Mouse (Mus musculus) ES-E14 (cell line): ENCODE measurements around the gene Htr2a. TPM values are rescaled to one million over a fixed set of nuclear protein-coding genes. Genes with fewer than 3 reads are reported as not detected.
A peak's percentile ranks its signal among the peaks of the same experiment; 100 is the strongest.

Source experiments
- DNase-seq: peaks from one replicate; pipeline ENCODE4 v3.0.0-alpha.2; 2013; ENCODE audit warnings: low read depth, low spot score
- H3K27ac ChIP-seq: 2 replicates; pipeline ENCODE4 v1.5.1; 2012; ENCODE audit warnings: low read depth, mild to moderate bottlenecking, low read length, moderate library complexity, mixed read lengths; ENCODE audit not compliant: poor library complexity, insufficient read depth, severe bottlenecking
- H3K36me3 ChIP-seq: 2 replicates; pipeline ENCODE4 v1.6.1; 2012; ENCODE audit warnings: mild to moderate bottlenecking, low read length, moderate library complexity, mixed read lengths; ENCODE audit not compliant: control insufficient read depth, poor library complexity, insufficient read depth, severe bottlenecking
- H3K4me1 ChIP-seq, 2 experiments: fragments of 150-350 bp in 1 of 2; sonication (generic) in 1 of 2; 2 replicates each; pipeline ENCODE4 v1.6.1; 2012; ENCODE audit warnings: low read length in 2 of 2, mild to moderate bottlenecking in 1 of 2, mixed read lengths in 1 of 2; ENCODE audit not compliant: control insufficient read depth in 2 of 2, insufficient read depth in 2 of 2, poor library complexity in 1 of 2
- H3K4me3 ChIP-seq, 2 experiments: fragments of 150-350 bp in 1 of 2; sonication (generic) in 1 of 2; 2 replicates each; pipeline ENCODE4 v1.5.1; 2012; ENCODE audit warnings: low read length in 2 of 2, low read depth in 1 of 2, mild to moderate bottlenecking in 1 of 2, mixed read lengths in 1 of 2; ENCODE audit not compliant: insufficient read depth in 1 of 2, poor library complexity in 1 of 2, severe bottlenecking in 1 of 2
- H3K9ac ChIP-seq: 2 replicates; pipeline ENCODE4 v1.6.1; 2012; ENCODE audit warnings: low read depth, mild to moderate bottlenecking, low read length, mixed read lengths; ENCODE audit not compliant: poor library complexity, insufficient read depth, severe bottlenecking
- H3K9me3 ChIP-seq: fragments of 150-350 bp; sonication (generic); 2 replicates; pipeline ENCODE4 v1.6.1; 2012; ENCODE audit warnings: low read depth, mild to moderate bottlenecking, low read length; ENCODE audit not compliant: control insufficient read depth, insufficient read depth
- CHD2 ChIP-seq: IDR thresholded peaks from 2 replicates; pipeline ENCODE4 v1.6.1; 2014; ENCODE audit warnings: mild to moderate bottlenecking, low read depth, low read length, inconsistent platforms
- HCFC1 ChIP-seq: IDR thresholded peaks from 2 replicates; pipeline ENCODE4 v1.6.1; 2012; ENCODE audit warnings: low read length, inconsistent platforms, borderline replicate concordance; ENCODE audit not compliant: insufficient read depth
- MAFK ChIP-seq: IDR thresholded peaks from 2 replicates; pipeline ENCODE4 v1.6.1; 2014; ENCODE audit warnings: mild to moderate bottlenecking, low read depth, low read length, inconsistent platforms; ENCODE audit not compliant: insufficient read depth
- ZC3H11A ChIP-seq: IDR thresholded peaks from 2 replicates; pipeline ENCODE4 v1.6.1; 2012; ENCODE audit warnings: low read depth, mild to moderate bottlenecking, inconsistent platforms, low read length, borderline replicate concordance
- ZNF384 ChIP-seq: IDR thresholded peaks from 2 replicates; pipeline ENCODE4 v1.6.1; 2012; ENCODE audit warnings: low read depth, low read length, inconsistent platforms
- in situ Hi-C, 2 experiments: fragments of 600-800 bp; cut with MboI; formaldehyde crosslinking; loops; one replicate each; pipeline ENCODE4 v1.15.1; 2025; ENCODE audit warnings: low sequenced_read_pairs in 2 of 2, inconsistent platforms in 1 of 2; ENCODE audit not compliant: unreplicated experiment in 2 of 2
- total RNA-seq: library from RNA; depleted of rRNA; stranded (reverse); fragments of 300-350 nt; gene quantifications from 2 replicates; pipeline ENCODE4 v1.2.3, GENCODE M21; 2012

The Htr2a gene
- total RNA-seq, 1 experiment, result 0.18 TPM

DNA sequence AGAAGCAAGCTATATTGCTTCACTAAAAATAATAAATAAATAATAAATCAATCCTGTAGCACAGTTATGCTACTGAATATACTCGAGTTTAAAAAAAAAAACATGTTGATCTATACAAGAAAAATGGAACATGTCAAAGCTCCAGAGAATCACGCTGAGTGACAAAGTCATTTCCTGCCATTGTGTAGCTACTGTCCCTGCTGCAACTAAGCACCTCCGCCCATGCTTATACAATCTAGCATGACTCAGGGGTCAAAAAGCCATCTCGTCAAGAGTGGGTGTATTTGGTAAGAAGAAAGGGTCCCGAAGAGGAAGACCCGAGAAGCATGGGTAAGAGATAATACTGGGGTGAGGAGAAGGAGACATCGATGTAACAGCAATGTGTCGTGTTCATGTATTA is 29.3 kb upstream of the Htr2a start:
- in situ Hi-C loops, result no loop called here
- no peak for DNase-seq

DNA sequence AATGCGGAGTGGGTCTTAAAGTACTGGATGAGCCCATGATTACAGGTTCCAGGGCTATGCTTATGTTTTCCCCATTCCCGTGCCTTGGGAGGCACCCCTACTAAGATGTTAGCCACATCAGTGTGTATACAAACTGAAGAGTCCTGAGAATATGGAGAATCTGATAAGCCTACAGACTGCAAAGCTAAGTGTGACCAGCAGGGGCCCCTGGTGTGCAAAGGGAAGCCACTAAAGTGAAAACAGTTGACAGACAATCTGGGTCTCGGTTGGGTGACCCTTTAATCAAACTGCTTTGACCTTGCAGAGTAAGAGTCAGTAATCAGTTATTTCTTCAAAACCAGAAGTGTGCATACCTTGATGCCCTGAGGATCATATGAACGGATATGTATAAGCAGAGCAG is 21.8 kb upstream of the Htr2a start:
- Histone ChIP-seq H3K4me1 (no peaks in the 10 kb centered on the region), H3K36me3 (no peaks in the 10 kb centered on the region), H3K9me3 (no peaks in the 10 kb centered on the region), H3K4me3 (no peak overlapping the region), H3K27ac (no peak overlapping the region), H3K9ac (no peak overlapping the region)
- peak; percentile 13 for DNase-seq
- in situ Hi-C loops, result no loop called here
- no peak for TF ChIP-seq CHD2
- TF ChIP-seq HCFC1, result no peak
- TF ChIP-seq MAFK, result no peak
- TF ChIP-seq ZNF384, result no peak
- TF ChIP-seq ZC3H11A, result no peak

More for the DNA sequence above, 29.3 kb upstream of the Htr2a start:
- Histone ChIP-seq H3K9ac (no peak overlapping the region), H3K9me3 (no peaks in the 10 kb centered on the region), H3K4me1 (no peaks in the 10 kb centered on the region), H3K36me3 (no peaks in the 10 kb centered on the region), H3K4me3 (no peak overlapping the region), H3K27ac (no peak overlapping the region)
- no peak for TF ChIP-seq ZNF384
- TF ChIP-seq ZC3H11A, result no peak
- TF ChIP-seq CHD2, result no peak
- TF ChIP-seq MAFK, result no peak
- TF ChIP-seq HCFC1, result no peak

DNA sequence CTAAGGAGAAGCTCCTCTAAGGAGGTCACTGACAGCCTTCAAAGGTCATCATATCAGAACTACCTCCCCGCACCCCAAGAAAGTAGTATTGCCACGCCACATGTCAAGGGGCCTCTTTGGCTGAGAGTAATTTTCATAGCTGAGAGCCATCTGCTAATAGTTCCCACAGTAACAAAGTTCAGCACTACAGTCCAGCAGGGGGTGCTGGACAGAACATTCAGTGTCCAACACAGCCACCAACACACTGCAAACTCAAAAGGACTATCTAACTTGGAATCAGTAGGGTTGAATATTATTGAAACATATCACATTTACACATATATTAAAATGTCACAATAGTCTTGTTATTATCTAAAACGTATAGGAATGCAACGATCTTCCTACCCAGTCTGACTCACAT is 2.6 kb upstream of the Htr2a start:
- Histone ChIP-seq H3K4me1 (no peaks in the 10 kb centered on the region), H3K9ac (no peak overlapping the region), H3K36me3 (no peaks in the 10 kb centered on the region), H3K4me3 (no peak overlapping the region), H3K9me3 (no peaks in the 10 kb centered on the region), H3K27ac (no peak overlapping the region)
- in situ Hi-C loops, result no loop called here
- TF ChIP-seq ZNF384, result no peak
- TF ChIP-seq ZC3H11A, result no peak
- no peak for TF ChIP-seq CHD2
- TF ChIP-seq MAFK, result no peak
- TF ChIP-seq HCFC1, result no peak
- no peak for DNase-seq

DNA sequence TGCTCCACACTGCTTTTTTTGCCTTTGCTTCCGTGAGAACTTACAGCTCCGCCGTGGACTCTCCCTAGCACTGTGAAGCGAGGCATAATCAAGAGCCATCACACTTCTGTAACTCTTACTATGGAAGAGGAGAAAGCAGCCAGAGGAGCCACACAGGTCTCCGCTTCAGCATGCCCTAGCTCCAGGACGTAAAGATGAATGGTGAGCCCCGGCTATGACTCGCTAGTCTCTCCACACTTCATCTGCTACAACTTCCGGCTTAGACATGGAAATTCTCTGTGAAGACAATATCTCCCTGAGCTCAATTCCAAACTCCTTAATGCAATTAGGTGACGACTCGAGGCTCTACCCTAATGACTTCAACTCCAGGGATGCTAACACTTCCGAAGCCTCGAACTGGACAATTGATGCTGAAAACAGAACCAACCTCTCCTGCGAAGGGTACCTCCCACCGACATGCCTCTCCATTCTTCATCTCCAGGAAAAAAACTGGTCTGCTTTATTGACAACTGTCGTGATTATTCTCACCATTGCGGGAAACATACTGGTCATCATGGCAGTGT is 1.1 kb downstream of the Htr2a start:
- TF ChIP-seq HCFC1 (no peak), CHD2 (no peak), MAFK (no peak), ZNF384 (no peak), ZC3H11A (no peak)
- no peaks in the 10 kb centered on the region for H3K36me3 ChIP-seq
- no peak overlapping the region for H3K4me3 ChIP-seq
- H3K4me1 ChIP-seq, result no peaks in the 10 kb centered on the region
- DNase-seq, result no peak
- H3K9me3 ChIP-seq, result no peaks in the 10 kb centered on the region
- in situ Hi-C loops, result no loop called here
- H3K27ac ChIP-seq, result no peak overlapping the region
- no peak overlapping the region for H3K9ac ChIP-seq

DNA sequence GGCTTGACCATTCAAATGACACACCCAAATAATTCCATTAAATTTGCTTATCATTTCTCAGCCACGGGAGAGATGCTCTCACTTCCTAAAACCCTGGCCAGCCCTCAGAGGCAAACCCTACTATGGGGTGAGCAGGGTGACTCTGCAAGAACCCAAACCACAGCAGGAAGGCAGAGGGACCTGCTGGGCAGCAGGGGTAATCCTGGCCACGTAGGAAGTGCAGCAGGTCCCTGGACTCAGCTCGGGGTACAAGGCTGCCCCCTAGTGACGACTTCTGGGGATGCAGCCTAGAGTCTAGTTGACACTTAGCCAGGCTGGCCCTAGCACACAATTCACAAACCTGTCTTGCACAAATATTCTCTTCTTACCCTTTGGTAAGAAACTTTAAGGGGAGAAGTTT is 2.7 kb downstream of the Htr2a start:
- peak; percentile 38 for DNase-seq
- no peak overlapping the region for H3K4me3 ChIP-seq
- peak; percentile 44; the same call in 1 of the 2 replicates for TF ChIP-seq ZC3H11A
- TF ChIP-seq ZNF384, result no peak
- no peak for TF ChIP-seq MAFK
- no peak for TF ChIP-seq HCFC1
- TF ChIP-seq CHD2, result no peak
- no peaks in the 10 kb centered on the region for H3K36me3 ChIP-seq
- no peaks in the 10 kb centered on the region for H3K9me3 ChIP-seq
- no peaks in the 10 kb centered on the region for H3K4me1 ChIP-seq
- in situ Hi-C loops, result no loop called here
- H3K27ac ChIP-seq, result no peak overlapping the region
- H3K9ac ChIP-seq, result no peak overlapping the region
